Mouse (Mus musculus) C2C12 (cell line): ENCODE measurements around the gene Prdm1.

ENCODE experiments used
- CEBPB ChIP-seq: IDR thresholded peaks from one replicate; pipeline ENCODE4 v1.6.1; 2011; ENCODE audit warnings: low read depth, mild to moderate bottlenecking, control low read depth, moderate library complexity
- CTCF ChIP-seq: IDR thresholded peaks from one replicate; pipeline ENCODE4 v1.5.1; 2011; ENCODE audit not compliant: control insufficient read depth, insufficient read depth, insufficient read length
- MAX ChIP-seq: IDR thresholded peaks from one replicate; pipeline ENCODE4 v1.6.1; 2011; ENCODE audit warnings: mild to moderate bottlenecking, control low read depth
- USF1 ChIP-seq: IDR thresholded peaks from one replicate; pipeline ENCODE4 v1.6.1; 2011; ENCODE audit warnings: low read depth, mild to moderate bottlenecking, control low read depth, moderate library complexity

DNA sequence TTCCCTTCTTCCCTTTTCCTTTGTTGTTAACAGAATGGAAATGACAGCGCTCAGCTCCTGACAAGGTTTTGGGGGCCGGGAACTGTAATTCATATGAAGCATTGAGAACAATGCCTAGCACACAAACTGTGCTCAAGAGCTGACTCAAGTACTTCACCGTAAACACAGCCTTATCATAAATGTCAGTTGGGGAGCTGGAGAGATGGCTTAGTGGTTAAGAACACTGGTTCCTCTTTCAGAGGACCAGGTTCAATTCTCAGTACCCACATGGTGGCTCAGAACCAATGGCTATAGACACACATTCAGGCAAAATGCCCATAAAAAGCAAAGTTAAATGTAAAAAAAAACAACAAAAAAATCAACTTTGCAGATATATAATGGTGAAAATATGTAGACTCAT lies 52.9 kb downstream of the Prdm1 start:
- no peak for TF ChIP-seq USF1
- no peak for TF ChIP-seq MAX
- no peak for TF ChIP-seq CEBPB
- no peak for TF ChIP-seq CTCF
